Mouse (Mus musculus): ENCODE measurements around the gene Yif1b. TPM values are rescaled to one million over a fixed set of nuclear protein-coding genes. Genes with fewer than 3 reads are reported as not detected.
A peak's percentile ranks its signal among the peaks of the same experiment; 100 is the strongest.

Gene Yif1b
- polyA plus RNA-seq, 1 experiment from 2014 or later: 126 TPM

- H3K4me3 ChIP-seq (ENCODE audit: low read length): no peak overlapping the region
- H3K9me3 ChIP-seq (ENCODE audit: control insufficient read depth, low read length): no peaks in the 10 kb centered on the region
- H3K4me1 ChIP-seq (replicated peaks; ENCODE audit: control insufficient read depth, insufficient read depth, low read length): peaks cover 19% of the 10 kb centered on the region
- no peak overlapping the region for H3K27ac ChIP-seq (ENCODE audit: low read length)
- no peak overlapping the region for H3K4me2 ChIP-seq (ENCODE audit: low read depth, low read length)
- WGBS: 79% methylated on average over 4 of the region's 4 CpGs
- no peak overlapping the region for H3K9ac ChIP-seq (ENCODE audit: low read length)
- H3K36me3 ChIP-seq (ENCODE audit: control insufficient read depth, insufficient read depth, low read length): no peaks in the 10 kb centered on the region
- no peak for ATAC-seq (ENCODE audit: low read depth)
- no peaks in the 10 kb centered on the region for H3K27me3 ChIP-seq (ENCODE audit: control insufficient read depth, insufficient read depth, low read depth, low read length)
These were observed 32.3 kb downstream of the Yif1b start for GRCm38 (mm10) chr7:29270445-29270844.

GRCm38 (mm10) chr7:29271687-29272465 lies 33.7 kb downstream of the Yif1b start:
- Histone ChIP-seq H3K4me1 (replicated peaks; ENCODE audit: control insufficient read depth, insufficient read depth, low read length) (peaks cover 19% of the 10 kb centered on the region), H3K9me3 (ENCODE audit: control insufficient read depth, low read length) (no peaks in the 10 kb centered on the region), H3K27ac (ENCODE audit: low read length) (peak overlapping the region; percentile 77), H3K9ac (ENCODE audit: low read length) (no peak overlapping the region), H3K27me3 (ENCODE audit: control insufficient read depth, insufficient read depth, low read depth, low read length) (no peaks in the 10 kb centered on the region), H3K4me3 (ENCODE audit: low read length) (no peak overlapping the region), H3K36me3 (ENCODE audit: control insufficient read depth, insufficient read depth, low read length) (no peaks in the 10 kb centered on the region), H3K4me2 (ENCODE audit: low read depth, low read length) (no peak overlapping the region)
- ATAC-seq (ENCODE audit: low read depth): peak; percentile 78
- 41% methylated on average over 8 of the region's 8 CpGs for WGBS

GRCm38 (mm10) chr7:29276715-29277114 lies 38.6 kb downstream of the Yif1b start:
- 68% methylated on average over 5 of the region's 5 CpGs for WGBS
- peaks cover 6% of the 10 kb centered on the region for H3K27me3 ChIP-seq (ENCODE audit: control insufficient read depth, insufficient read depth, low read depth, low read length)
- H3K4me3 ChIP-seq (ENCODE audit: low read length): no peak overlapping the region
- H3K4me2 ChIP-seq (ENCODE audit: low read depth, low read length): no peak overlapping the region
- H3K27ac ChIP-seq (ENCODE audit: low read length): no peak overlapping the region
- ATAC-seq (ENCODE audit: low read depth): no peak
- H3K4me1 ChIP-seq (replicated peaks; ENCODE audit: control insufficient read depth, insufficient read depth, low read length): peaks cover 9% of the 10 kb centered on the region
- no peaks in the 10 kb centered on the region for H3K9me3 ChIP-seq (ENCODE audit: control insufficient read depth, low read length)
- no peaks in the 10 kb centered on the region for H3K36me3 ChIP-seq (ENCODE audit: control insufficient read depth, insufficient read depth, low read length)
- no peak overlapping the region for H3K9ac ChIP-seq (ENCODE audit: low read length)

- no peaks in the 10 kb centered on the region for H3K9me3 ChIP-seq (ENCODE audit: control insufficient read depth, low read length)
- peaks cover 13% of the 10 kb centered on the region for H3K4me1 ChIP-seq (replicated peaks; ENCODE audit: control insufficient read depth, insufficient read depth, low read length)
- H3K4me2 ChIP-seq (ENCODE audit: low read depth, low read length): no peak overlapping the region
- no peak overlapping the region for H3K27ac ChIP-seq (ENCODE audit: low read length)
- no peak for ATAC-seq (ENCODE audit: low read depth)
- 70% methylated on average over 4 of the region's 4 CpGs for WGBS
- no peak overlapping the region for H3K4me3 ChIP-seq (ENCODE audit: low read length)
- peaks cover 11% of the 10 kb centered on the region for H3K27me3 ChIP-seq (ENCODE audit: control insufficient read depth, insufficient read depth, low read depth, low read length)
- no peaks in the 10 kb centered on the region for H3K36me3 ChIP-seq (ENCODE audit: control insufficient read depth, insufficient read depth, low read length)
- H3K9ac ChIP-seq (ENCODE audit: low read length): no peak overlapping the region
These were observed 39.4 kb downstream of the Yif1b start for GRCm38 (mm10) chr7:29277510-29277909.

GRCm38 (mm10) chr7:29279261-29279660 lies 41.1 kb downstream of the Yif1b start:
- Histone ChIP-seq H3K4me3 (ENCODE audit: low read length) (peak overlapping the region; percentile 68; the same call in 1 of the 2 replicates), H3K27me3 (ENCODE audit: control insufficient read depth, insufficient read depth, low read depth, low read length) (peaks cover 11% of the 10 kb centered on the region), H3K9ac (ENCODE audit: low read length) (no peak overlapping the region), H3K4me1 (replicated peaks; ENCODE audit: control insufficient read depth, insufficient read depth, low read length) (peaks cover 11% of the 10 kb centered on the region), H3K9me3 (ENCODE audit: control insufficient read depth, low read length) (no peaks in the 10 kb centered on the region), H3K36me3 (ENCODE audit: control insufficient read depth, insufficient read depth, low read length) (no peaks in the 10 kb centered on the region), H3K27ac (ENCODE audit: low read length) (no peak overlapping the region), H3K4me2 (ENCODE audit: low read depth, low read length) (peak overlapping the region; percentile 83)
- no peak for ATAC-seq (ENCODE audit: low read depth)

- Histone ChIP-seq H3K27ac (ENCODE audit: low read length) (no peak overlapping the region), H3K9ac (ENCODE audit: low read length) (peak overlapping the region; percentile 26; the same call in 1 of the 2 replicates)
- 54% methylated on average over 8 of the region's 8 CpGs for WGBS
These were observed 41.8 kb downstream of the Yif1b start for GRCm38 (mm10) chr7:29279924-29280323.

GRCm38 (mm10) chr7:29280801-29281200 lies 42.7 kb downstream of the Yif1b start:
- Histone ChIP-seq H3K4me2 (ENCODE audit: low read depth, low read length) (peak overlapping the region; percentile 83), H3K27ac (ENCODE audit: low read length) (no peak overlapping the region; the same call in 1 of the 2 replicates), H3K9ac (ENCODE audit: low read length) (peak overlapping the region; percentile 82), H3K9me3 (ENCODE audit: control insufficient read depth, low read length) (no peaks in the 10 kb centered on the region), H3K4me3 (ENCODE audit: low read length) (peak overlapping the region; percentile 68), H3K36me3 (ENCODE audit: control insufficient read depth, insufficient read depth, low read length) (no peaks in the 10 kb centered on the region), H3K27me3 (ENCODE audit: control insufficient read depth, insufficient read depth, low read depth, low read length) (peaks cover 11% of the 10 kb centered on the region), H3K4me1 (replicated peaks; ENCODE audit: control insufficient read depth, insufficient read depth, low read length) (peaks cover 11% of the 10 kb centered on the region)
- WGBS: 11% methylated on average over 13 of the region's 13 CpGs
- no peak for ATAC-seq (ENCODE audit: low read depth)

More at GRCm38 (mm10) chr7:29279924-29280323, 41.8 kb downstream of the Yif1b start:
- ATAC-seq (ENCODE audit: low read depth): no peak
- peak overlapping the region; percentile 83 for H3K4me2 ChIP-seq (ENCODE audit: low read depth, low read length)
- H3K4me3 ChIP-seq (ENCODE audit: low read length): peak overlapping the region; percentile 68
- no peaks in the 10 kb centered on the region for H3K36me3 ChIP-seq (ENCODE audit: control insufficient read depth, insufficient read depth, low read length)
- no peaks in the 10 kb centered on the region for H3K9me3 ChIP-seq (ENCODE audit: control insufficient read depth, low read length)
- H3K27me3 ChIP-seq (ENCODE audit: control insufficient read depth, insufficient read depth, low read depth, low read length): peaks cover 11% of the 10 kb centered on the region
- peaks cover 11% of the 10 kb centered on the region for H3K4me1 ChIP-seq (replicated peaks; ENCODE audit: control insufficient read depth, insufficient read depth, low read length)

- ATAC-seq (ENCODE audit: low read depth): peak; percentile 92
- Histone ChIP-seq H3K27ac (ENCODE audit: low read length) (peak within 1 kb of the TSS; percentile 91), H3K4me3 (ENCODE audit: low read length) (peak within 1 kb of the TSS; percentile 68), H3K4me2 (ENCODE audit: low read depth, low read length) (peak within 1 kb of the TSS; percentile 83), H3K27me3 (ENCODE audit: control insufficient read depth, insufficient read depth, low read depth, low read length) (peaks cover 11% of the 10 kb centered on the region), H3K4me1 (replicated peaks; ENCODE audit: control insufficient read depth, insufficient read depth, low read length) (peaks cover 11% of the 10 kb centered on the region), H3K36me3 (ENCODE audit: control insufficient read depth, insufficient read depth, low read length) (no peaks in the 10 kb centered on the region), H3K9ac (ENCODE audit: low read length) (peak within 1 kb of the TSS; percentile 82), H3K9me3 (ENCODE audit: control insufficient read depth, low read length) (no peaks in the 10 kb centered on the region)
- WGBS: under 1% methylated on average over 75 of the region's 80 CpGs
These were observed 43.3 kb downstream of the Yif1b start, which contains the start of gene Spint2 for GRCm38 (mm10) chr7:29281201-29282073. Spint2 (minus strand) TSS chr7:29281912.

GRCm38 (mm10) chr7:29282074-29282554 lies 44.0 kb downstream of the Yif1b start:
- Histone ChIP-seq H3K27ac (ENCODE audit: low read length) (no peak overlapping the region), H3K36me3 (ENCODE audit: control insufficient read depth, insufficient read depth, low read length) (no peaks in the 10 kb centered on the region), H3K4me3 (ENCODE audit: low read length) (peak overlapping the region; percentile 68), H3K9me3 (ENCODE audit: control insufficient read depth, low read length) (no peaks in the 10 kb centered on the region), H3K4me2 (ENCODE audit: low read depth, low read length) (peak overlapping the region; percentile 83), H3K4me1 (replicated peaks; ENCODE audit: control insufficient read depth, insufficient read depth, low read length) (peaks cover 9% of the 10 kb centered on the region), H3K9ac (ENCODE audit: low read length) (peak overlapping the region; percentile 82), H3K27me3 (ENCODE audit: control insufficient read depth, insufficient read depth, low read depth, low read length) (peaks cover 11% of the 10 kb centered on the region)
- WGBS: 5% methylated on average over 21 of the region's 21 CpGs
- ATAC-seq (ENCODE audit: low read depth): peak; percentile 52

All from lung, embryonic 16.5 days (tissue).